Mouse (Mus musculus): ENCODE results near the gene Iqgap2.

Iqgap2 gene

GRCm38 (mm10) chr13:95882001-95882400, 9.7 kb downstream of the Iqgap2 start:
- DNase-seq = no peak

GRCm38 (mm10) chr13:95881427-95881826, 10.3 kb downstream of the Iqgap2 start:
- no peak for DNase-seq

GRCm38 (mm10) chr13:95880633-95881032, 11.1 kb downstream of the Iqgap2 start:
- DNase-seq = no peak

GRCm38 (mm10) chr13:95871993-95872392, 19.7 kb downstream of the Iqgap2 start:
- no peak for DNase-seq

- DNase-seq = no peak
Measured at GRCm38 (mm10) chr13:95870626-95871025, 21.1 kb downstream of the Iqgap2 start.

GRCm38 (mm10) chr13:95868896-95869540, 22.7 kb downstream of the Iqgap2 start:
- no peak for DNase-seq

- no peak for DNase-seq
Measured at GRCm38 (mm10) chr13:95862201-95862600, 29.5 kb downstream of the Iqgap2 start.

- DNase-seq = no peak
Measured at GRCm38 (mm10) chr13:95859271-95859670, 32.5 kb downstream of the Iqgap2 start.

- DNase-seq = no peak
Measured at GRCm38 (mm10) chr13:95858866-95859265, 32.9 kb downstream of the Iqgap2 start.

- DNase-seq = no peak
Measured at GRCm38 (mm10) chr13:95855537-95855936, 36.2 kb downstream of the Iqgap2 start.

GRCm38 (mm10) chr13:95851611-95852010, 40.1 kb downstream of the Iqgap2 start:
- no peak for DNase-seq

- no peak for DNase-seq
Measured at GRCm38 (mm10) chr13:95850451-95850850, 41.3 kb downstream of the Iqgap2 start.

- DNase-seq = no peak
Measured at GRCm38 (mm10) chr13:95849501-95850007, 42.2 kb downstream of the Iqgap2 start.

- no peak for DNase-seq
Measured at GRCm38 (mm10) chr13:95846364-95846763, 45.4 kb downstream of the Iqgap2 start.

GRCm38 (mm10) chr13:95844950-95845349, 46.8 kb downstream of the Iqgap2 start:
- no peak for DNase-seq

- no peak for DNase-seq
Measured at GRCm38 (mm10) chr13:95843411-95844026, 48.2 kb downstream of the Iqgap2 start.

GRCm38 (mm10) chr13:95842803-95843202, 48.9 kb downstream of the Iqgap2 start:
- DNase-seq = no peak

- no peak for DNase-seq
Measured at GRCm38 (mm10) chr13:95841946-95842345, 49.8 kb downstream of the Iqgap2 start.

- no peak for DNase-seq
Measured at GRCm38 (mm10) chr13:95836944-95837343, 54.8 kb downstream of the Iqgap2 start.

GRCm38 (mm10) chr13:95833473-95833872, 58.2 kb downstream of the Iqgap2 start:
- no peak for DNase-seq

- no peak for DNase-seq
Measured at GRCm38 (mm10) chr13:95832712-95833111, 59.0 kb downstream of the Iqgap2 start.

- DNase-seq = no peak
Measured at GRCm38 (mm10) chr13:95831760-95832159, 60.0 kb downstream of the Iqgap2 start.

- no peak for DNase-seq
Measured at GRCm38 (mm10) chr13:95829431-95830171, 62.1 kb downstream of the Iqgap2 start.

GRCm38 (mm10) chr13:95828616-95829015, 63.1 kb downstream of the Iqgap2 start:
- no peak for DNase-seq
